Mouse (Mus musculus) forebrain, embryonic 10.5 days (tissue): ENCODE measurements around the gene Olfr810. TPM values are rescaled to one million over a fixed set of nuclear protein-coding genes. Genes with fewer than 3 reads are reported as not detected.

ENCODE experiments used
- DNase-seq: peaks from one replicate; pipeline ENCODE4 v3.0.0-alpha.2; 2017; ENCODE audit warnings: low spot score; ENCODE audit errors: extremely low spot score
- H3K27ac ChIP-seq: fragments of 300-500 bp; sonication (generic); 2 replicates; pipeline ENCODE4 v1.5.1; 2016; ENCODE audit warnings: mild to moderate bottlenecking
- H3K27me3 ChIP-seq: fragments of 300-500 bp; sonication (generic); 2 replicates; pipeline ENCODE4 v1.6.1; 2016; ENCODE audit warnings: mild to moderate bottlenecking; ENCODE audit not compliant: poor library complexity, severe bottlenecking
- H3K36me3 ChIP-seq: fragments of 300-500 bp; sonication (generic); replicated peaks from 2 replicates; pipeline ENCODE4 v1.6.1; 2016; ENCODE audit warnings: mild to moderate bottlenecking, moderate library complexity
- H3K4me1 ChIP-seq: fragments of 300-500 bp; sonication (generic); 2 replicates; pipeline ENCODE4 v1.6.1; 2016
- H3K4me3 ChIP-seq: fragments of 300-500 bp; sonication (generic); 2 replicates; pipeline ENCODE4 v1.5.1; 2016; ENCODE audit warnings: mild to moderate bottlenecking, moderate library complexity
- H3K9me3 ChIP-seq: fragments of 300-500 bp; sonication (generic); 2 replicates; pipeline ENCODE4 v1.6.1; 2016; ENCODE audit warnings: mild to moderate bottlenecking, moderate library complexity
- WGBS: fragments of 180-500 bp; shearing (Covaris S2); methylation state at CpG from one replicate; pipeline ENCODE4 v1.1.7; 2016; 5-methylcytosine and 5-hydroxymethylcytosine counted together
- polyA plus RNA-seq: library from polyadenylated mRNA; unstranded; fragments of >200 nt; fragmentation: Nextera tagmentation; extraction: Ambion mirVana; gene quantifications from 2 replicates; pipeline ENCODE4 v1.2.1, GENCODE M21; 2016

Olfr810 gene
- polyA plus RNA-seq, result not detected in 2 replicates

- no peak for DNase-seq
- no peak within 1 kb of the TSS for H3K4me3 ChIP-seq
- no peaks in the 10 kb centered on the region for H3K36me3 ChIP-seq
- H3K4me1 ChIP-seq, result no peaks in the 10 kb centered on the region
- no peaks in the 10 kb centered on the region for H3K9me3 ChIP-seq
- no peaks in the 10 kb centered on the region for H3K27me3 ChIP-seq
- no peak within 1 kb of the TSS for H3K27ac ChIP-seq
These were observed at the start of gene Olfr810 for GRCm38 (mm10) chr10:129794817-129795216. Gene Olfr810, minus strand, starts transcription at chr10:129794917.

- Histone ChIP-seq H3K4me3 (no peak within 1 kb of the TSS), H3K4me1 (no peaks in the 10 kb centered on the region), H3K27ac (no peak within 1 kb of the TSS), H3K27me3 (no peaks in the 10 kb centered on the region), H3K36me3 (no peaks in the 10 kb centered on the region), H3K9me3 (no peaks in the 10 kb centered on the region)
- DNase-seq, result no peak
- WGBS, result 88% methylated on average over 4 of the region's 4 CpGs
These were observed 9.6 kb upstream of the Olfr810 start, which contains the start of gene Olfr811 for GRCm38 (mm10) chr10:129804296-129804695. Gene Olfr811, minus strand, starts transcription at chr10:129804396.

- Histone ChIP-seq H3K27ac (no peak overlapping the region), H3K9me3 (no peaks in the 10 kb centered on the region), H3K4me1 (no peaks in the 10 kb centered on the region), H3K27me3 (no peaks in the 10 kb centered on the region), H3K36me3 (no peaks in the 10 kb centered on the region), H3K4me3 (no peak overlapping the region)
- DNase-seq, result no peak
These were observed 16.6 kb downstream of the Olfr810 start for GRCm38 (mm10) chr10:129778123-129778522.

DNA sequence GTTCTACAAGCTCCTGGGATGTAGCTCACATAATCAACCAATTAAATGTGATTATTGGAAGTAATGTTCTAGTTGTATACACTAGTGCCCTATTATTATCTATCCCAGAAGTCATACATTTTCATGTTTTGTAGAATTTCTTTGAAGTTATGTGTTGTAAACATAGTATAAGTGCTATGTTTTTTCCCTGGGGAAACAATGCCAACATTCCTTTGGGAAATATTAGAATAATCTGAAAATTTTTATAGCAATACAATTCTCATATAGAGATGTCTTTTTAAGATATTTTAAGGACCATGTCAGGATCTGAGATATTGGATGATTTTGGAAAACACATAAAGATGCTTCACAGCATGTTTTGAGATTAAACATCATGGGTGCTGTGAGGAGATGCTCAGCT is 20.4 kb downstream of the Olfr810 start, which contains the start of gene Olfr809:
TSS of gene Olfr809 (plus strand) at position 301 of the 400 bp plus-strand sequence.
- no peaks in the 10 kb centered on the region for H3K9me3 ChIP-seq
- H3K27ac ChIP-seq, result no peak within 1 kb of the TSS
- H3K27me3 ChIP-seq, result no peaks in the 10 kb centered on the region
- H3K4me1 ChIP-seq, result no peaks in the 10 kb centered on the region
- no peak for DNase-seq
- H3K4me3 ChIP-seq, result no peak within 1 kb of the TSS
- H3K36me3 ChIP-seq, result no peaks in the 10 kb centered on the region

DNA sequence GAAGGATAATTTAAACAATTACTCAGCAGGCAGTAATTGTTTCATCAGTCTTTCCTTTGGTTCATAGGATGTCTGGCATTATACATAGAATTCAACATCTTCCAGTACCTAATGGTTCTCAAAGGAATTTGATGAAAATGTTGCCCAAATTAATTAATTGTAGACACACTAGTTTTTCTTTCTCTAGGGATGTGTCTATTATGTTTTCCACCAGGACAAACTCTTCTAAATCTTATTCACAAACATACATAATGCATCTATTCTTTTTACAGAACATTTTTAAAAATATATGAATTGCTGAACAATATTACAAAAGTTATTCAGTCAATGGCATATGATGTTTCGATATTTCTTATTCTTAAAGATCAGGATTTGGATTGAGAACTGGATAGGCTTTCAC is 29.5 kb downstream of the Olfr810 start, which contains the start of gene Olfr808:
TSS of gene Olfr808 (plus strand) at position 301 of the 400 bp plus-strand sequence.
- no peak within 1 kb of the TSS for H3K4me3 ChIP-seq
- H3K36me3 ChIP-seq, result no peaks in the 10 kb centered on the region
- DNase-seq, result no peak
- no peaks in the 10 kb centered on the region for H3K4me1 ChIP-seq
- no peaks in the 10 kb centered on the region for H3K27me3 ChIP-seq
- H3K9me3 ChIP-seq, result no peaks in the 10 kb centered on the region
- 89% methylated on average over 1 of the region's 1 CpGs for WGBS
- H3K27ac ChIP-seq, result no peak within 1 kb of the TSS

GRCm38 (mm10) chr10:129757693-129758092 is 37.0 kb downstream of the Olfr810 start, which contains the start of gene Olfr807:
Gene Olfr807, minus strand, starts transcription at chr10:129757793.
- Histone ChIP-seq H3K4me1 (no peaks in the 10 kb centered on the region), H3K4me3 (no peak within 1 kb of the TSS), H3K36me3 (no peaks in the 10 kb centered on the region), H3K27me3 (no peaks in the 10 kb centered on the region), H3K9me3 (no peaks in the 10 kb centered on the region), H3K27ac (no peak within 1 kb of the TSS)
- WGBS, result 88% methylated on average over 1 of the region's 1 CpGs
- no peak for DNase-seq

- Histone ChIP-seq H3K27me3 (no peaks in the 10 kb centered on the region), H3K36me3 (no peaks in the 10 kb centered on the region), H3K27ac (no peak within 1 kb of the TSS), H3K4me3 (no peak within 1 kb of the TSS), H3K9me3 (no peaks in the 10 kb centered on the region), H3K4me1 (no peaks in the 10 kb centered on the region)
- DNase-seq, result no peak
These were observed 52.9 kb downstream of the Olfr810 start, which contains the start of gene Olfr806 for GRCm38 (mm10) chr10:129741821-129742220. Gene Olfr806, minus strand, starts transcription at chr10:129741921.

Other genes with a start within 250 kb of the Olfr810 start
- gene Olfr794, start 227.3 kb downstream of the Olfr810 start, polyA plus RNA-seq, result not detected in 2 replicates
- not detected in 2 replicates for gene Olfr796, start 182.3 kb downstream of the Olfr810 start, polyA plus RNA-seq
- gene Olfr798, start 167.0 kb downstream of the Olfr810 start, polyA plus RNA-seq, result not detected in 2 replicates
- gene Olfr799, start 157.4 kb downstream of the Olfr810 start, polyA plus RNA-seq, result not detected in 2 replicates
- not detected in 2 replicates for gene Olfr800, start 137.2 kb downstream of the Olfr810 start, polyA plus RNA-seq
- gene Olfr801, start 121.1 kb downstream of the Olfr810 start, polyA plus RNA-seq, result not detected in 2 replicates
- gene Olfr802, start 106.7 kb downstream of the Olfr810 start, polyA plus RNA-seq, result not detected in 2 replicates
- not detected in 2 replicates for gene Olfr803, start 100.6 kb downstream of the Olfr810 start, polyA plus RNA-seq
- gene Olfr804, start 91.7 kb downstream of the Olfr810 start, polyA plus RNA-seq, result not detected in 2 replicates
- not detected in 2 replicates for gene Olfr805, start 65.5 kb downstream of the Olfr810 start, polyA plus RNA-seq
- gene Olfr806, start 53.0 kb downstream of the Olfr810 start, polyA plus RNA-seq, result not detected in 2 replicates
- gene Olfr807, start 37.1 kb downstream of the Olfr810 start, polyA plus RNA-seq, result not detected in 2 replicates
- gene Olfr808, start 29.4 kb downstream of the Olfr810 start, polyA plus RNA-seq, result not detected in 2 replicates
- not detected in 2 replicates for gene Olfr809, start 20.3 kb downstream of the Olfr810 start, polyA plus RNA-seq
- not detected in 2 replicates for gene Olfr811, start 9.5 kb upstream of the Olfr810 start, polyA plus RNA-seq
- not detected in 2 replicates for gene Olfr812, start 51.2 kb upstream of the Olfr810 start, polyA plus RNA-seq
- not detected in 2 replicates for gene Olfr813, start 60.5 kb upstream of the Olfr810 start, polyA plus RNA-seq
- not detected in 2 replicates for gene Olfr814, start 84.9 kb upstream of the Olfr810 start, polyA plus RNA-seq
- gene Olfr815, start 111.0 kb upstream of the Olfr810 start, polyA plus RNA-seq, result not detected in 2 replicates
- gene Olfr816, start 120.7 kb upstream of the Olfr810 start, polyA plus RNA-seq, result not detected in 2 replicates
- gene Olfr818, start 154.2 kb upstream of the Olfr810 start, polyA plus RNA-seq, result not detected in 2 replicates
- gene Olfr819, start 172.3 kb upstream of the Olfr810 start, polyA plus RNA-seq, result not detected in 2 replicates
- gene Olfr247, start 181.2 kb upstream of the Olfr810 start, polyA plus RNA-seq, result not detected in 2 replicates
- gene Gm10310, start 190.1 kb upstream of the Olfr810 start, polyA plus RNA-seq, result not detected in 2 replicates
- not detected in 2 replicates for gene Olfr820, start 217.7 kb upstream of the Olfr810 start, polyA plus RNA-seq
- gene Olfr821, start 235.4 kb upstream of the Olfr810 start, polyA plus RNA-seq, result not detected in 2 replicates